Mouse (Mus musculus): ENCODE measurements around the gene Resp18. TPM values are rescaled to one million over a fixed set of nuclear protein-coding genes. Genes with fewer than 3 reads are reported as not detected.

Resp18 gene
- polyA plus RNA-seq, 2 experiments: 0.16 TPM; not detected in 1

DNA sequence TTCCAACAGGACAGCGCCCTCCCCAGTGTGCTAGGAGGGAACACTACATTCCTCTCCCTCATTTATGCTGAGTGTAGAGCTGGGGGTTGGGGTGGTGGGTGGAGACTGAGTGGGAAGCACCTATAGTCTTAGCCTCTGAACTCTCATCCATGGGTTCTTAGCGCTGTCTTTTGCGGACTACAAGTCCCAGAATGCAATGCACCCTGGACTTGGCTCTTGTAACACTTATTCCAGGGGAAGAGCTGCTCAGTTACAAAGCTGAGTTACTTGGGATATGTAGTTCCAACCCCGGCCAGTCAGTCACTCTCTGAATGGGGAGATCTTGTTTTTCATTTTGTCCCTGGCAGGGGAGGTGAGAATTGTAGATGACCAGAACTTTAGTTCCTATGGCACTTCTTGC is 33.4 kb downstream of the Resp18 start:
- Histone ChIP-seq H3K9me3 (ENCODE audit: control insufficient read depth, low read length) (no peaks in the 10 kb centered on the region), H3K27me3 (ENCODE audit: control insufficient read depth, insufficient read depth, low read length) (no peaks in the 10 kb centered on the region), H3K9ac (ENCODE audit: low read depth, low read length, severe bottlenecking) (no peak overlapping the region), H3K4me3 (replicated peaks; ENCODE audit: low read length) (no peak overlapping the region), H3K4me1 (ENCODE audit: control insufficient read depth, insufficient read depth, low read length) (no peaks in the 10 kb centered on the region; the same call in 1 of the 2 replicates), H3K4me2 (replicated peaks; ENCODE audit: low read depth, low read length, severe bottlenecking) (no peak overlapping the region), H3K36me3 (ENCODE audit: control insufficient read depth, insufficient read depth, low read length) (peaks cover 36% of the 10 kb centered on the region), H3K27ac (replicated peaks; ENCODE audit: low read depth, low read length) (no peak overlapping the region)
- no peak for TF ChIP-seq POLR2A (IDR thresholded peaks at IDR 0.05; ENCODE audit: borderline replicate concordance, extremely low read depth, insufficient read depth, insufficient read length)
- WGBS: 17% methylated on average over 4 of the region's 4 CpGs
- peak; percentile 49 for DNase-seq (ENCODE audit: low spot score)
- ATAC-seq (ENCODE audit: low FRiP score, low read depth): peak; percentile 53; the same call in 1 of the 2 replicates

DNA sequence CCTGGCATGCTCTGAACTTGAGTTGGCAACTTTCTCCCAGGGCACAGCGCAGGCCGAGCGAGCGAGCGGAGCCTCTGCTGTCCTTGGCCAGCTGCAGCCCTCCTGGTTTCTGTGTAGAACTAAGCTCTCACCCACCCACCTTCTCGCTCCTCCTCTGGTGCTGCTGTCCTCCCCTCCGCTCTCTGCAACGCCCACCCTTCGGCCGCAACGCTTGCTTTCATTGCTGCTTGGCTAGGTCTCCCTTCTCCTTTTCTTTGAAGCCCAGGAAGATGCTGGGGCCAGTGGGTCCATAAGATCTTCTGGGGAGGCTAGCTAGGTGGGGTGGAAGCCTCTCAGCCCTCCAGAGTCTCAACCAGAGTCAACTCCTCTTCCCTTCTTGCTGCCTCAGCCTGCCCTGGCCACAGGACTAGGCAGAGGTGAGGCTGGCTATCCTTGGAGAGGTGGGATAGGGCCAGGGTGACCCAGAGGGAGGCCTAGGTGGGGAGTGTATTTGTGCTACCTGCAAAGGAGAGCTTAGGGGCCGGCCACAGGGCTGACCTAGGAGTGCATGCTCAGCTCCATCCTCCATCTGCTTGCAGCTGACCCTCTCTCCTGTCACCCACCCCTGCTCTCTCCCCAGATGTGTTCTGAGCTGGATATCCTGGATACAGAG is 33.9 kb downstream of the Resp18 start:
- ATAC-seq (ENCODE audit: low FRiP score, low read depth) (no peak), DNase-seq (ENCODE audit: low spot score) (no peak)
- Histone ChIP-seq H3K9me3 (ENCODE audit: control insufficient read depth, low read length) (no peaks in the 10 kb centered on the region), H3K4me1 (ENCODE audit: control insufficient read depth, insufficient read depth, low read length) (no peaks in the 10 kb centered on the region; the same call in 1 of the 2 replicates), H3K4me3 (replicated peaks; ENCODE audit: low read length) (no peak overlapping the region), H3K36me3 (ENCODE audit: control insufficient read depth, insufficient read depth, low read length) (peaks cover 41% of the 10 kb centered on the region), H3K4me2 (replicated peaks; ENCODE audit: low read depth, low read length, severe bottlenecking) (no peak overlapping the region), H3K9ac (ENCODE audit: low read depth, low read length, severe bottlenecking) (no peak overlapping the region), H3K27me3 (ENCODE audit: control insufficient read depth, insufficient read depth, low read length) (no peaks in the 10 kb centered on the region), H3K27ac (replicated peaks; ENCODE audit: low read depth, low read length) (no peak overlapping the region)
- WGBS: 92% methylated on average over 12 of the region's 12 CpGs
- no peak for TF ChIP-seq POLR2A (IDR thresholded peaks at IDR 0.05; ENCODE audit: borderline replicate concordance, extremely low read depth, insufficient read depth, insufficient read length)

- 87% methylated on average over 14 of the region's 14 CpGs for WGBS
- H3K9ac ChIP-seq (ENCODE audit: low read depth, low read length, severe bottlenecking): no peak overlapping the region
- no peaks in the 10 kb centered on the region for H3K27me3 ChIP-seq (ENCODE audit: control insufficient read depth, insufficient read depth, low read length)
- DNase-seq (ENCODE audit: low spot score) (no peak), ATAC-seq (ENCODE audit: low FRiP score, low read depth) (no peak)
- H3K36me3 ChIP-seq (ENCODE audit: control insufficient read depth, insufficient read depth, low read length): peaks cover 44% of the 10 kb centered on the region
- no peak for TF ChIP-seq POLR2A (IDR thresholded peaks at IDR 0.05; ENCODE audit: borderline replicate concordance, extremely low read depth, insufficient read depth, insufficient read length)
- H3K9me3 ChIP-seq (ENCODE audit: control insufficient read depth, low read length): no peaks in the 10 kb centered on the region
- no peak overlapping the region for H3K4me3 ChIP-seq (replicated peaks; ENCODE audit: low read length)
- H3K4me1 ChIP-seq (ENCODE audit: control insufficient read depth, insufficient read depth, low read length): no peaks in the 10 kb centered on the region; the same call in 1 of the 2 replicates
- H3K4me2 ChIP-seq (replicated peaks; ENCODE audit: low read depth, low read length, severe bottlenecking): no peak overlapping the region
- no peak overlapping the region for H3K27ac ChIP-seq (replicated peaks; ENCODE audit: low read depth, low read length)
Observed at GRCm38 (mm10) chr1:75243411-75243810, 34.8 kb downstream of the Resp18 start.

- ATAC-seq (ENCODE audit: low FRiP score, low read depth) (no peak), DNase-seq (ENCODE audit: low spot score) (no peak)
- Histone ChIP-seq H3K4me2 (replicated peaks; ENCODE audit: low read depth, low read length, severe bottlenecking) (no peak overlapping the region), H3K36me3 (ENCODE audit: control insufficient read depth, insufficient read depth, low read length) (peaks cover 44% of the 10 kb centered on the region), H3K27me3 (ENCODE audit: control insufficient read depth, insufficient read depth, low read length) (no peaks in the 10 kb centered on the region), H3K9ac (ENCODE audit: low read depth, low read length, severe bottlenecking) (no peak overlapping the region), H3K4me3 (replicated peaks; ENCODE audit: low read length) (no peak overlapping the region), H3K27ac (replicated peaks; ENCODE audit: low read depth, low read length) (no peak overlapping the region), H3K9me3 (ENCODE audit: control insufficient read depth, low read length) (no peaks in the 10 kb centered on the region), H3K4me1 (ENCODE audit: control insufficient read depth, insufficient read depth, low read length) (no peaks in the 10 kb centered on the region; the same call in 1 of the 2 replicates)
- TF ChIP-seq POLR2A (IDR thresholded peaks at IDR 0.05; ENCODE audit: borderline replicate concordance, extremely low read depth, insufficient read depth, insufficient read length): no peak
- WGBS: 45% methylated on average over 10 of the region's 10 CpGs
Observed at GRCm38 (mm10) chr1:75239591-75239990, 38.6 kb downstream of the Resp18 start.

- peaks cover 19% of the 10 kb centered on the region for H3K36me3 ChIP-seq (ENCODE audit: control insufficient read depth, insufficient read depth, low read length)
- no peak; the same call in 1 of the 2 replicates for TF ChIP-seq POLR2A (IDR thresholded peaks at IDR 0.05; ENCODE audit: borderline replicate concordance, extremely low read depth, insufficient read depth, insufficient read length)
- no peaks in the 10 kb centered on the region; the same call in 1 of the 2 replicates for H3K4me1 ChIP-seq (ENCODE audit: control insufficient read depth, insufficient read depth, low read length)
- H3K27ac ChIP-seq (replicated peaks; ENCODE audit: low read depth, low read length): peak within 1 kb of the TSS; percentile 59
- peak within 1 kb of the TSS; percentile 80 for H3K9ac ChIP-seq (ENCODE audit: low read depth, low read length, severe bottlenecking)
- H3K4me3 ChIP-seq (replicated peaks; ENCODE audit: low read length): peak within 1 kb of the TSS; percentile 81
- 1% methylated on average over 51 of the region's 64 CpGs for WGBS
- peak within 1 kb of the TSS; percentile 89 for H3K4me2 ChIP-seq (replicated peaks; ENCODE audit: low read depth, low read length, severe bottlenecking)
- DNase-seq (ENCODE audit: low spot score): peak; percentile 85
- ATAC-seq (ENCODE audit: low FRiP score, low read depth): peak; percentile 90
- no peaks in the 10 kb centered on the region for H3K9me3 ChIP-seq (ENCODE audit: control insufficient read depth, low read length)
- no peaks in the 10 kb centered on the region for H3K27me3 ChIP-seq (ENCODE audit: control insufficient read depth, insufficient read depth, low read length)
Observed at GRCm38 (mm10) chr1:75236117-75237050, 41.8 kb downstream of the Resp18 start, which contains the start of gene Dnajb2. Gene Dnajb2, plus strand, starts transcription at chr1:75236406.

All from limb, embryonic 14.5 days (tissue).